25 mouse cellular contexts compared by ENCODE assay signal in genomic region chr7:134840066-134840465, GRCm38 (mm10).
DNase-seq lines count a peak whose midpoint lies in the region; ATAC-seq and TF ChIP-seq lines count a peak whose summit lies in the region.
"Had no signal": no experiment of that assay in that cellular context is flagged by ENCODE, and none has a peak within 500 bp of the region (broad histone marks: within the 10 kb centered on the region; RNA-seq: fewer than 3 reads in every experiment).

No protein-coding gene starts in this region.

- no peak for TF ChIP-seq CTCF in left cerebral cortex, adult 2 months (IDR thresholded peaks at IDR 0.05)

- H3K4me2 ChIP-seq in forebrain, embryonic 11.5 days (ENCODE audit: low read depth, low read length, severe bottlenecking): no peak overlapping the region
- H3K4me2 ChIP-seq in forebrain, embryonic 16.5 days (ENCODE audit: low read length): no peak overlapping the region
- H3K4me2 ChIP-seq: embryonic facial prominence, embryonic 13.5 days; embryonic facial prominence, embryonic 15.5 days; forebrain, embryonic 13.5 days; forebrain, embryonic 15.5 days had no signal

- no peaks in the 10 kb centered on the region for H3K4me1 ChIP-seq in forebrain, embryonic 11.5 days (replicated peaks; ENCODE audit: control insufficient read depth, insufficient read depth, low read length)
- peaks cover 8% of the 10 kb centered on the region; the same call in 1 of the 2 replicates for H3K4me1 ChIP-seq in forebrain, embryonic 16.5 days (replicated peaks; ENCODE audit: control insufficient read depth, insufficient read depth, low read length)
- H3K4me1 ChIP-seq: embryonic facial prominence, embryonic 13.5 days; embryonic facial prominence, embryonic 15.5 days; forebrain, embryonic 10.5 days; forebrain, embryonic 13.5 days had no signal

- no peaks in the 10 kb centered on the region for H3K9me3 ChIP-seq in forebrain, embryonic 11.5 days (ENCODE audit: control insufficient read depth, low read length)
- no peaks in the 10 kb centered on the region for H3K9me3 ChIP-seq in forebrain, embryonic 16.5 days (ENCODE audit: control insufficient read depth, low read length)
- H3K9me3 ChIP-seq: embryonic facial prominence, embryonic 13.5 days; embryonic facial prominence, embryonic 15.5 days; forebrain, embryonic 10.5 days; forebrain, embryonic 13.5 days; forebrain, embryonic 15.5 days had no signal

- no peak overlapping the region for H3K9ac ChIP-seq in forebrain, embryonic 11.5 days (ENCODE audit: low read length)
- no peak overlapping the region for H3K9ac ChIP-seq in forebrain, embryonic 16.5 days (replicated peaks; ENCODE audit: low read depth, low read length)
- H3K9ac ChIP-seq: embryonic facial prominence, embryonic 13.5 days; embryonic facial prominence, embryonic 15.5 days; forebrain, embryonic 13.5 days; forebrain, embryonic 15.5 days had no signal

- H3K27me3 ChIP-seq in forebrain, embryonic 11.5 days (ENCODE audit: control insufficient read depth, insufficient read depth, low read length): no peaks in the 10 kb centered on the region
- no peaks in the 10 kb centered on the region for H3K27me3 ChIP-seq in forebrain, embryonic 16.5 days (replicated peaks; ENCODE audit: control insufficient read depth, insufficient read depth, low read length)
- H3K27me3 ChIP-seq: CH12.LX; embryonic facial prominence, embryonic 13.5 days; embryonic facial prominence, embryonic 15.5 days; forebrain, embryonic 13.5 days; forebrain, embryonic 15.5 days had no signal

- WGBS in forebrain, embryonic 11.5 days: 90% methylated on average over 2 of the region's 2 CpGs
- 91% methylated on average over 2 of the region's 2 CpGs for WGBS in forebrain, embryonic 16.5 days

- no peak for ATAC-seq in forebrain, embryonic 11.5 days (replicated peaks; ENCODE audit: low FRiP score)
- no peak for ATAC-seq in forebrain, embryonic 16.5 days
- ATAC-seq: CD4-positive, CD25-positive, alpha-beta regulatory T cell, adult 4 months; forebrain, embryonic 13.5 days; forebrain, embryonic 15.5 days had no signal

- peak; percentile 64 to 79 for DNase-seq in cerebellum, postnatal 10 days
- DNase-seq in cerebellum, postnatal 25 days: no peak
- peak; percentile 9 for DNase-seq in forebrain, embryonic 11.5 days (ENCODE audit: low spot score)
- peak; percentile 51 for DNase-seq in left cerebral cortex, postnatal 4 days
- no peak for DNase-seq in left cerebral cortex, adult 2 months (ENCODE audit: extremely low spot score in 1 of 2, low spot score in 2 of 2)
- peak; percentile 53 for DNase-seq in Muller cell, postnatal 12 days (ENCODE audit: inconsistent ontology term)
- DNase-seq: adrenal gland, adult 2 months; adrenal gland, postnatal 10 days; adrenal gland, postnatal 25 days; B cell, adult 2 months; cerebellum, adult 11 months; cerebellum, adult 18-20 months; cerebellum, adult 8-10 months; cerebellum, adult 9-11 months; embryo, embryonic 11 days had no signal

- H3K4me3 ChIP-seq in forebrain, embryonic 11.5 days (ENCODE audit: low read depth, low read length): no peak overlapping the region
- no peak overlapping the region for H3K4me3 ChIP-seq in forebrain, embryonic 16.5 days (replicated peaks; ENCODE audit: low read length)
- H3K4me3 ChIP-seq in left cerebral cortex, adult 2 months: no peak overlapping the region
- H3K4me3 ChIP-seq: embryonic facial prominence, embryonic 13.5 days; embryonic facial prominence, embryonic 15.5 days; erythroblast, embryonic 14.5 days; forebrain, embryonic 10.5 days; forebrain, embryonic 13.5 days; forebrain, embryonic 15.5 days had no signal

- no peaks in the 10 kb centered on the region for H3K36me3 ChIP-seq in forebrain, embryonic 11.5 days (ENCODE audit: control insufficient read depth, insufficient read depth, low read length)
- H3K36me3 ChIP-seq in forebrain, embryonic 16.5 days (ENCODE audit: control insufficient read depth, insufficient read depth): no peaks in the 10 kb centered on the region
- H3K36me3 ChIP-seq: embryonic facial prominence, embryonic 13.5 days; embryonic facial prominence, embryonic 15.5 days; forebrain, embryonic 10.5 days; forebrain, embryonic 15.5 days; G1E had no signal

- no peak overlapping the region for H3K27ac ChIP-seq in forebrain, embryonic 11.5 days (ENCODE audit: low read depth, low read length)
- H3K27ac ChIP-seq in forebrain, embryonic 16.5 days (ENCODE audit: low read length): no peak overlapping the region
- no peak overlapping the region for H3K27ac ChIP-seq in left cerebral cortex, adult 2 months
- H3K27ac ChIP-seq: embryonic facial prominence, embryonic 13.5 days; embryonic facial prominence, embryonic 15.5 days; forebrain, embryonic 10.5 days; forebrain, embryonic 13.5 days; forebrain, embryonic 15.5 days had no signal

- intact Hi-C loops in left cerebral cortex, postnatal 4 days (cut with DNase I): no loop called here
- intact Hi-C loops in left cerebral cortex, adult 2 months (cut with DNase I): no loop called here

Comparison
In these comparisons a context has a peak if more than half of its experiments do, and no peak if none do; other contexts are left out.
1. DNase-seq: peak in cerebellum, postnatal 10 days (2 of 2), forebrain, embryonic 11.5 days (single experiment), left cerebral cortex, postnatal 4 days (single experiment) and Muller cell, postnatal 12 days (single experiment); none in cerebellum, postnatal 25 days (0 of 2) and left cerebral cortex, adult 2 months (0 of 2).